ENCODE assay signal across 8 mouse cellular contexts in genomic region chr8:108867482-108868258, GRCm38 (mm10).
DNase-seq lines count a peak whose midpoint lies in the region; ATAC-seq lines count a peak whose summit lies in the region.

No protein-coding gene starts in this region.

- no peak overlapping the region for H3K4me3 ChIP-seq in kidney, embryonic 16.5 days (ENCODE audit: low read length)
- no peak overlapping the region for H3K4me3 ChIP-seq in lung, embryonic 16.5 days (ENCODE audit: low read length)

- no peaks in the 10 kb centered on the region for H3K27me3 ChIP-seq in kidney, embryonic 16.5 days (ENCODE audit: insufficient read depth, low read length)
- H3K27me3 ChIP-seq in lung, embryonic 16.5 days (ENCODE audit: control insufficient read depth, insufficient read depth, low read depth, low read length), result no peaks in the 10 kb centered on the region

- peaks cover 51% of the 10 kb centered on the region for H3K4me1 ChIP-seq in kidney, embryonic 16.5 days (ENCODE audit: insufficient read depth, low read length)
- H3K4me1 ChIP-seq in lung, embryonic 16.5 days (replicated peaks; ENCODE audit: control insufficient read depth, insufficient read depth, low read length), result peaks cover 26% of the 10 kb centered on the region

- H3K9me3 ChIP-seq in kidney, embryonic 16.5 days (ENCODE audit: low read length), result no peaks in the 10 kb centered on the region
- H3K9me3 ChIP-seq in lung, embryonic 16.5 days (ENCODE audit: control insufficient read depth, low read length), result no peaks in the 10 kb centered on the region

- ATAC-seq in kidney, embryonic 16.5 days (ENCODE audit: low FRiP score, low TSS enrichment), result peak; percentile 60; the same call in 1 of the 2 replicates
- ATAC-seq in lung, embryonic 16.5 days (ENCODE audit: low read depth), result peak; percentile 78
- no peak for ATAC-seq in erythroblast, adult 5-6 weeks (replicated peaks; ENCODE audit: low FRiP score, poor library complexity, severe bottlenecking)

- 61% methylated on average over 13 of the region's 13 CpGs for WGBS in kidney, embryonic 16.5 days
- 59% methylated on average over 13 of the region's 13 CpGs for WGBS in lung, embryonic 16.5 days

- no peak overlapping the region for H3K4me2 ChIP-seq in kidney, embryonic 16.5 days (replicated peaks; ENCODE audit: low read depth, low read length)
- H3K4me2 ChIP-seq in lung, embryonic 16.5 days (ENCODE audit: low read depth, low read length), result no peak overlapping the region

- H3K9ac ChIP-seq in kidney, embryonic 16.5 days (replicated peaks; ENCODE audit: low read length), result no peak overlapping the region
- H3K9ac ChIP-seq in lung, embryonic 16.5 days (ENCODE audit: low read length), result no peak overlapping the region

- no peak overlapping the region for H3K27ac ChIP-seq in kidney, embryonic 16.5 days (ENCODE audit: low read length)
- H3K27ac ChIP-seq in lung, embryonic 16.5 days (ENCODE audit: low read length), result peak overlapping the region; percentile 1; the same call in 1 of the 2 replicates

- DNase-seq in adrenal gland, adult 2 months, result peak; percentile 42
- DNase-seq in adrenal gland, postnatal 4 days (ENCODE audit: low spot score in 2 of 2), result no peak
- DNase-seq in adrenal gland, postnatal 10 days, result peak; percentile 28
- no peak for DNase-seq in spleen, postnatal 10 days (ENCODE audit: low spot score in 2 of 2)
- no peak for DNase-seq in urinary bladder, postnatal 25 days (ENCODE audit: low spot score)

- no peaks in the 10 kb centered on the region for H3K36me3 ChIP-seq in kidney, embryonic 16.5 days (ENCODE audit: insufficient read depth, low read length)
- no peaks in the 10 kb centered on the region; the same call in 1 of the 2 replicates for H3K36me3 ChIP-seq in lung, embryonic 16.5 days (ENCODE audit: control insufficient read depth, insufficient read depth, low read length)

Comparison
In these comparisons a context has a peak if more than half of its experiments do, and no peak if none do; other contexts are left out.
1. DNase-seq: peak in adrenal gland, adult 2 months (single experiment) and adrenal gland, postnatal 10 days (single experiment); none in adrenal gland, postnatal 4 days (0 of 2), spleen, postnatal 10 days (0 of 2) and urinary bladder, postnatal 25 days (single experiment).